Mouse (Mus musculus) erythroid progenitor cell, adult 5-6 weeks (primary cell): ENCODE measurements at regions not wholly inside any gene's neighbourhood (a gene's known extent, or its start where the extent isn't known, plus 50 kb on each side); places are given as distances from the start of the nearest gene placed in this dataset.
"Not testable (repeated sequence)": the region's sequence is repeated elsewhere in the genome, so short reads cannot be mapped to it uniquely, and the experiment has no call there.

Experiments used
- ATAC-seq: replicated peaks from 2 replicates; pipeline ENCODE4 v1.8.0; 2016; ENCODE audit warnings: moderate number of reproducible peaks, mild to moderate bottlenecking, moderate TSS enrichment, inconsistent platforms; ENCODE audit not compliant: poor library complexity, low FRiP score, severe bottlenecking

DNA sequence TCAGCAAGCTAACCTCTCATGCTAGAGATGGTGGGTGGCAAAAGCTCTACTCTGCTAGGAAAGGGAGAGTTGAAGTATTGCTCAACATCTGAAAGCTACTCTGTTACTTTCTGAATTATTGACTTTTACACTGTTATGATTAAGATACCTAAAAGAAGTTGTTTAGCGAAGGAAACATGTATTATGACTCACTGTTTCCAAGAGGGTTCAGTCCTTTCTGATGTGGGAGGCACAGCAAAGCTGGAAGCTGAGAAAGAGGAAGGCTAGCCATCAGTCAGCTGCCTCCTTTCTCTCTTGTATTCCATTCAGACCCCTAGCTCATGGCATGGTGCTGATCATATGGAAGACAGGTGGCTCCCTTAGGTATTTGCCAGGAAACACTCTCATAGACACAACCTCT is 242.4 kb upstream of the Rarb start:
- ATAC-seq: no peak

DNA sequence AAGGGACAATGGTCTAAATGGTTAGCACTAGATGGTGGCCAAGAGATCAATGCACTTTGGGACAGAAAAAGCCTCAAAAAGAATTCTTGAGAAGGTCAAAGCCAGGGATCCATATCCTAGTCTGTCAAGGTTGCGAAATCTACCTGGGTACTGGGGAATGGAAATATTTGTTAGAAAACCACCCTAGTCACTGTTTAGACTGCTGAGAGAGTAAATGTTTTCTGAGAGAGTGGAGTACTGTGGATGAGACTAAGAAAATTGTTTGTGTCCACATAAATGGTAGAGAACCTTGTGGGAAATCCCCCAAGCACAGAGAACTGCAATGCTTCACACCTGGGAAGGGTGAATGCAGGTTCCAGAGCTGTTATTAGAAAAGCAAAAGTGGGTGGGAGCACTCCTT is 239.5 kb upstream of the Rarb start:
- no peak for ATAC-seq

DNA sequence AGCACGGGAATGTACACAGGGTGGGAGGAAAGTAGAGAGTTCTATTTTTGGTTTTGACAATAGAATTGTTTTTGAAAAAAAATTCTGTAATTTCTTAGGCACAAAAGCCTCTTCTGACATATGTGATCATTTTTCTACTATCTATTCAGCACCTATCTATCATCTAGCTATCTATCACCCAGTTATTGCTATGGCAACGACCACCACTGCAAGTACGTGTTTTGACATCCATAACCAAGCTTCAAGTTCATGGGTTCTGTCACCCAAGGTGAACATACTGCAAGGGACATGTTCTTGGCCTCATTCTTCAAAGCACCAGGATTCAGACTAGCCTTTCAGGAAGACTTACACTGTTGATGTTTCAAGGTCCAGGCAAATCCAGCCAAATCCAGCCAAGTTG is 238.4 kb upstream of the Rarb start:
- ATAC-seq: no peak

- ATAC-seq: no peak
Observed at GRCm38 (mm10) chr14:17055741-17056140, 236.8 kb upstream of the Rarb start.

DNA sequence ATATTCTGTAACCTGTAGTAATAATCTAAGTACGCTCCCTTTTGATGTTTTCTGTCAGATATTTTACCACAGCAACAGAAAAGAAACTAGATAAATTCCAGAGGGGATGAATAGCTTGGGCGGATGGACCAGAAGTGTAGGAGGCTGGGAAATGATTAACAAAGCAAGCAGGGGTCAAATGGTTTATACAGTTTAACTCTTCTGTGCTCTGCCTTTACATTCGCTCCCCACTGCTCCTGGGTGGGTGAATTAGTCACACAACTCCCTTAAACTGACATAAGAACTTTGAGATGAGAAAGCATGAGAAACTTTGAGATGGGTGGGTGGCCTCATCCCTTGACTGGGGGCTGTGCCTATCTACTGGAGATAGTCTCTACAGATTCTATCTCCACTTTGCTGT is 235.4 kb upstream of the Rarb start:
- no peak for ATAC-seq

- no peak for ATAC-seq
Observed at GRCm38 (mm10) chr14:17046808-17047207, 227.9 kb upstream of the Rarb start.

DNA sequence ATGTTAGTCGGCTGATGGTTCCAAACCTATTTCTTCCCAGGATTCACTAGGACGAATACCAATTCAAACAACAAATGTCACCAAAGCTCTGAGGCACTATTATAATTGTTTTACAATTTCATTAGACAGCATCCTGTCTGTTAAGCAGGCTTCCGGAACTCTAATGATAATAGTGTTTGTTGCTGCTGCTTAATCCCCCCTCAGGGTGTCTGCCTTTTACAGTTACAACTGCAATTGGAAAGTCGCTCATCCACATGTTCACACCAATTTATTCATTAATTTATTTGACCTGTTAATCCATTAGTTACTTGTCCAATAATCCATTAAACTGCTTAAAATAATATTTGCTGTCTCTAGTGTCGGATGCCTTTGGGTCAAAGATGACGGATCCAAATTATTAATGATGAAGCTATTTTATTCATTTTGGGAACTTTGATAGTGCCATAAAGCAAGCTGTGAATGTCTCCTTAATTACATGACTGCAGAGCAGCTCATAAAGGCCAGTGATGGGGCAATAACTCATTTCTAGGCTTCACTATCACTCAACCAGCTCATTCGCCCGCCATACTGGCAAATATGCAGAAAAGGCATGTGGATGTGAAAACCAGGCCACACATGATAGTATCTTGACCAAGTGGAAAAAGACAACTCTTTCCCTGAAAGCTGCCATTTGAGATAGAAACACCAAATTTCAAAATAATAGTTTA is 226.6 kb upstream of the Rarb start:
- no peak for ATAC-seq

- no peak for ATAC-seq
Observed at GRCm38 (mm10) chr14:17020603-17021356, 201.8 kb upstream of the Rarb start.

GRCm38 (mm10) chr14:17012931-17013330 is 194.0 kb upstream of the Rarb start:
- ATAC-seq: no peak

- no peak for ATAC-seq
Observed at GRCm38 (mm10) chr14:17012200-17012599, 193.2 kb upstream of the Rarb start.

DNA sequence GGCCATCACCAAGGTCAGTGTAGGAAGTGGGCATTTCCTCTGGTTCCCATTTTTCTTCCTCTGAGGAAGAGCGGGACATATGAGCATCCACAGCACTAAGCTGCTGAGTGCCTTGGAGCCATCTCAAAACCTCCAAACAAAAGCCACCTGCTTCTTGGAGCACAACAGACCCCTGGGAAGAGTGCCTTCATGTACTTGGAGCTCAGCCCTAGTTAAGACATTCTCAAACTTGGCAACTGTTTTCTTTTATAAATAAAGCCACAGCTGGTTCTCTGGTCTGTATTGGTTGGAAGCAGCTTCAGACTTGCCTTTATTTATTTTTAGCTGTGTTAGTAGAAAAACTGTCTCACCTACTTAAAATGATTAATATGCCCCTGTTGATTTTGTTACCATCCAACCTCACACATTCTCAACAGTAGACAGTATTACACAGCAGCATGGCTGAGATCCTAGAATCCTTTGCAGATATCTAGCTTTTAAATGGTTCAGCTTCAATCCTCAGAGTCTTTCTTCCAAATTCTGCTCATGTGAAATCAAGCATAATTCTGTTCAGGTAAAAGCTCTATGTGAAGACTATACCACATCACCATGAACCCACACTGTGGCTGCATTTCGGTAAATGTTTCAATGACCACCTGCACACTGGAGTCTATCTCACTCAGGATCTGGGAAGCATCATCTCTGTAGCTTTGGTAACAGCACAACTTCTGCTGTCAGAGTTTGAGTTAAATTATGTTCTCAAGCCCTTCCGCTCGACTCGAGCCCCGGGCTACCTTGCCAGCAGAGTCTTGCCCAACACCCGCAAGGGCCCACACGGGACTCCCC is 186.4 kb upstream of the Rarb start:
- no peak for ATAC-seq

- no peak for ATAC-seq
Observed at GRCm38 (mm10) chr14:17004714-17005113, 185.8 kb upstream of the Rarb start.

DNA sequence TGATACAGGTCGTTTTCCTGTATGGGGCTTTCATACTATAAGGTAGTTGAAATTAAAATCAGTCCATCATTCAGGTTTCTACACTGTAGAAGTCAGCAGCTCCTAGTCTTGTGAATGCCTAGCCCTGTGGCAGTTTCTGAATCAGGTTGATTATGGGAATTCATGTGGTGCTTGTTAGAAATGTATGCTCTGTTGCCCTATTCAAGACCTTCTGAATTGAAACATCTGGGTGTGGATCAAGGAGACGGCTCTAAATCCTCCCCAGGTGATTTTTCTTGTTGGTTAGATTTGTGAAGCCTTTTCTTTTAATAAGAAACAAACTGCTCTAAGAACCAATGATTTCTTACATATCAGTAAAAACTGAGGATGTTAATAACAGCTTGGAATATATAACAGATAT is 177.8 kb upstream of the Rarb start:
- ATAC-seq: no peak

DNA sequence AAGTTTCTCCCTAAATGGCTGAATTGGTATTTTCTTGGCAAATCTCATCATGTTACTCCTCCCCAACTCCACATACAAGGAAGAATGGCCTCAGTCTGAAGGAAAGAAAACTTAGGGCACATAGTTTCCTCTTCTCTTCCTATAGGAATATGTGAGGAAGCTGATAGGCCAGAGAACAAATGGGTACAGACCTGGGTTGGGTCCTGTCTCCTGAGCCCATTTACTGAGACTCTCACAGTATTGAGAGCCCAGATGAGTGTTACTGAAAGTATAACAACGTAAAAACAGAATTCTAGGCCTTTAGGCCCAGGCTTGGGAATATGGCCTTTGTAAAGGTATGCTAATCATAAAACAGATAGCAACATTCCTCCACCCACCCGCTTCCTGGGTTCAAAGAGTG is 152.0 kb upstream of the Rarb start:
- not testable (repeated sequence) for ATAC-seq

DNA sequence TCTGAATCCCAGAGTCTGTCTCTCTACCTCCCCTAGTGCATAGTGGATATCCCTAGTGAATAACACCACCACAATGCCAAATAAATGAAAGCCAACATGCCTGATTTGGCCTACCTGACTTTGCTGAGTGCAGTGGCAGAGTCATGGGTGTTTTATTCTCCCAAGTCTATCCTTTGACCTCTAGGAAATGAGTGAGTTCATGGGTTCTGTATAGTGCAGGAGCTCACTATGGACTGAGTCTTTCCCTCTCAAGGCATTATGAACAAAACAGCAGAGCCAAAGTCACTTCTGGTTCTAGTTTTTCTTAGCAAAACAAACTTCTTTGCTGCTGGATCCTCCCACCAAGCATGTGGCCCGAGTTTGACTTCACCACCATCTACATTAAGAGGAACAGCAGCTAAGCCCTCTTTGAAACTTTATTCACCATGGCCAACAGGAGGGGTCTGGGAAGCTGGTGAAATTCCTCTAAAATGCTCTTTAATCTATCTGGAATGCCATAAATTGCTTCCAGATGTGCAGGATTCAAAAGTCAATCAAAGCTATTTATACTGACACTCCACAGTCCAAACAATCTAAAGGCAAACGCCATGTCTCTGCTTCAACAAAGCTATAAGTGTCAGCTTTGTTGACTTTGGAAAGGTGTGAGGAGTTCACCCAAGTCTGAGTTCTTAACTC is 145.9 kb upstream of the Rarb start:
- no peak for ATAC-seq

GRCm38 (mm10) chr14:16962216-16962826 is 143.4 kb upstream of the Rarb start:
- ATAC-seq: no peak

GRCm38 (mm10) chr14:16957802-16958201 is 138.8 kb upstream of the Rarb start:
- ATAC-seq: no peak

DNA sequence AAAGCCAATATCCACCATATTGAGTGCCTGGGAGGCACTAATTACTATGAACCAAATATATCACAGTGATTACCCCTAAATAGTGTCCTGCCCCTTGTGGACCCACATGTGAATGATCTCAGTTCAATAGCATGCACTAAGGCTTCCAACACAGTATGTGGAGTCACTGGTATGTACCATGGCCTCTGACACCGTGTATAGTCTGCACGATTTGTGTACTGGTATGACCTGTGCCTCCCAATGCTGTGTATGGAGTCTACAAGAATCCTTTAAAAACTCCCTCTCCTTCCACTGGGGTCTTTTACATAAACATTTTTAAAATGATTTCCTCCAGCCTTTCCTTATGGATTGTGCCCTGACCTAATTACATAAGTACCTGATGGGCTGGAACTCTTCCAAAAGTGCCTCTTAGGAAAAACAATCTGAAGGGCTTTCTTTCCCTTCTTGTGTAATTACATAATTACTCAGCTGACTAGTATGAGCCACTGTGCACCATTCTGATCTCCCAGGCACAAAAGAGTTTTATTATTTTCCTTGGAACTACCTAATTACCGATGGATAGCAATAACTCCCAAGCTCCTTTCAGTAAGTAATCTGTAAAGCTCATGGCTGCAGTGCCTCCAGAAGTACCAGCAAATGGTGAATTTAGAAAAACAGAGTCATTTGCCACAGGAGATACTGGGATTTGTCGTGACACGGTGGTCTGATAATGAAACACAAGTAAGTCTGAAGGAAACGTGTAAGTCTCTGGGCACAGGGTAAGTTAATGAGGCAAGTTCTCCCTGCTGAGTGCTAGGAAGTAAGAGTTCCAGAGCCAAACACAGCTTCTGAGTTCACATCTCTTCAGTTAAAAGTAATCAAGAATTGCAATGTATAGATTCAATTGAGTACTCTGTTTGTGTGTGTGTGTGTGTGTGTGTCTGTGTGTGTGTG is 135.8 kb upstream of the Rarb start:
- ATAC-seq: no peak

DNA sequence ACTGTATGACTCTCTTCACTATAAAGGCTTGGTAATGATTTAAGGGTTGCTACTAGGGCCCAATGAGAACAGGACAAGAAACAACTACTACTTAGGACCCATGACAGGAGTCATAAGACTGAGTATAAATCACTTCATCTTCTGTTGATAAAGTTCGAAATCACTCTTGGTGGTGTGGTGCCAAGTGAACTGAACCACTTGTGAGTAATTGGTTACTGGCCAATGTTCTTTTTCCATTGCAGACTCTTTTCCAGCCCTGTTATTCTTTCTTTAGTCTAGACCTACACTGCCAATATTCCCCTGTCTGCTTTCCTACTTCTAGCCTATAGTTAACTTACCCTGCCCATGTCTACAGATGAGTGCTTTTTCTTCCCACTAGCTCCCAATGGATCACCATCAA is 129.8 kb upstream of the Rarb start:
- no peak for ATAC-seq
